Mouse (Mus musculus) lung, postnatal 25 days (tissue): ENCODE results near the gene Slco4c1.

Experiments
- DNase-seq: peaks from one replicate; pipeline ENCODE4 v3.0.0; 2022; ENCODE audit warnings: low spot score

Slco4c1 gene

GRCm38 (mm10) chr1:96871528-96872360, at the start of gene Slco4c1:
TSS of gene Slco4c1 (minus strand) at chr1:96872171.
- DNase-seq = peak; percentile 80

GRCm38 (mm10) chr1:96917333-96917732, 45.4 kb upstream of the Slco4c1 start:
- no peak for DNase-seq

GRCm38 (mm10) chr1:96883788-96884187, 11.8 kb upstream of the Slco4c1 start:
- no peak for DNase-seq

- DNase-seq = no peak
These were observed 6.6 kb upstream of the Slco4c1 start for GRCm38 (mm10) chr1:96878572-96878971.

GRCm38 (mm10) chr1:96876076-96876475, 4.1 kb upstream of the Slco4c1 start:
- no peak for DNase-seq

GRCm38 (mm10) chr1:96874636-96875035, 2.7 kb upstream of the Slco4c1 start:
- no peak for DNase-seq

- no peak for DNase-seq
These were observed 356 bp upstream of the Slco4c1 start for GRCm38 (mm10) chr1:96872361-96872693.

GRCm38 (mm10) chr1:96870764-96871307, 1.1 kb downstream of the Slco4c1 start:
- no peak for DNase-seq

GRCm38 (mm10) chr1:96868722-96869121, 3.2 kb downstream of the Slco4c1 start:
- DNase-seq = peak; percentile 57

- no peak for DNase-seq
These were observed 6.0 kb downstream of the Slco4c1 start for GRCm38 (mm10) chr1:96866002-96866401.

GRCm38 (mm10) chr1:96864120-96864519, 7.9 kb downstream of the Slco4c1 start:
- DNase-seq = no peak

- no peak for DNase-seq
These were observed 11.8 kb downstream of the Slco4c1 start for GRCm38 (mm10) chr1:96859995-96860684.

- no peak for DNase-seq
These were observed 18.4 kb downstream of the Slco4c1 start for GRCm38 (mm10) chr1:96853541-96853940.

GRCm38 (mm10) chr1:96849101-96849500, 22.9 kb downstream of the Slco4c1 start:
- DNase-seq = no peak

GRCm38 (mm10) chr1:96848606-96849005, 23.4 kb downstream of the Slco4c1 start:
- DNase-seq = no peak

GRCm38 (mm10) chr1:96846727-96847126, 25.2 kb downstream of the Slco4c1 start:
- DNase-seq = peak; percentile 29

- DNase-seq = peak; percentile 79
These were observed 66.7 kb downstream of the Slco4c1 start for GRCm38 (mm10) chr1:96805287-96805727.

GRCm38 (mm10) chr1:96801595-96801994, 70.4 kb downstream of the Slco4c1 start:
- peak; percentile 17 for DNase-seq

- DNase-seq = no peak
These were observed 77.3 kb downstream of the Slco4c1 start for GRCm38 (mm10) chr1:96794690-96795089.

GRCm38 (mm10) chr1:96794290-96794689, 77.7 kb downstream of the Slco4c1 start:
- DNase-seq = no peak

- no peak for DNase-seq
These were observed 82.7 kb downstream of the Slco4c1 start for GRCm38 (mm10) chr1:96789268-96789667.

- DNase-seq = no peak
These were observed 97.8 kb downstream of the Slco4c1 start for GRCm38 (mm10) chr1:96774174-96774573.

GRCm38 (mm10) chr1:96773712-96774111, 98.3 kb downstream of the Slco4c1 start:
- DNase-seq = no peak
